Mouse (Mus musculus): Measurements from ENCODE around the gene Gm13089.
"Not testable (repeated sequence)": the region's sequence is repeated elsewhere in the genome, so short reads cannot be mapped to it uniquely, and the experiment has no call there.

Gm13089 gene

GRCm38 (mm10) chr4:143702611-143703010, at the start of gene Gm13089:
Gene Gm13089 (minus strand): TSS chr4:143702711.
- no peak for DNase-seq

GRCm38 (mm10) chr4:143719155-143719554, 16.6 kb upstream of the Gm13089 start, which contains the start of gene Gm13078:
Gene Gm13078 (plus strand): TSS chr4:143719455.
- no peak for DNase-seq

- DNase-seq = not testable (repeated sequence)
Measured at GRCm38 (mm10) chr4:143657146-143657545, 45.4 kb downstream of the Gm13089 start, which contains the start of gene Gm13088. Gene Gm13088 (minus strand): TSS chr4:143657246.
